Mouse (Mus musculus) CD8-positive naive resting alpha-beta T cell, adult 57 days (primary cell): ENCODE measurements around the gene Spert. TPM values are rescaled to one million over a fixed set of nuclear protein-coding genes. Genes with fewer than 3 reads are reported as not detected.

Experiments used
- total RNA-seq: library from RNA; stranded (reverse); gene quantifications from one replicate; pipeline ENCODE4 v1.2.4, GENCODE M21; 2023

The Spert gene
- not detected for total RNA-seq

GRCm38 (mm10) chr14:75592978-75593377 is at the start of gene Spert:
TSS of gene Spert (minus strand) at chr14:75593116.

GRCm38 (mm10) chr14:75642080-75642479 is 49.2 kb upstream of the Spert start, which contains the start of gene Erich6b:
TSS of gene Erich6b (plus strand) at chr14:75642259.

Other genes starting within 250 kb of the Spert start
- 0.43 TPM for gene Siah3, start 137.1 kb downstream of the Spert start, total RNA-seq
- not detected for gene Erich6b, start 49.1 kb upstream of the Spert start, total RNA-seq
- gene Cog3, start 161.4 kb upstream of the Spert start, total RNA-seq, result 31.2 TPM
- 60.5 TPM for gene Slc25a30, start 193.9 kb upstream of the Spert start, total RNA-seq